Mouse (Mus musculus) limb, embryonic 11.5 days (tissue): ENCODE measurements around the gene Col4a3. TPM values are rescaled to one million over a fixed set of nuclear protein-coding genes. Genes with fewer than 3 reads are reported as not detected.

Source experiments
- ATAC-seq: fragments of 200-750 bp; cut with Nextera tagmentation; 2 replicates; pipeline ENCODE4 v1.8.0; 2017; ENCODE audit warnings: low read depth; ENCODE audit not compliant: insufficient number of reproducible peaks, low FRiP score, low TSS enrichment
- DNase-seq: peaks from one replicate; pipeline ENCODE4 v3.0.0-alpha.2; 2015; ENCODE audit warnings: low spot score
- H3K27ac ChIP-seq: fragments of 300-500 bp; sonication (generic); replicated peaks from 2 replicates; pipeline ENCODE4 v1.5.1; 2014; ENCODE audit warnings: low read depth, mild to moderate bottlenecking, low read length
- H3K27me3 ChIP-seq: fragments of 300-500 bp; sonication (generic); 2 replicates; pipeline ENCODE4 v1.6.1; 2014; ENCODE audit warnings: mild to moderate bottlenecking, low read length, mixed read lengths; ENCODE audit not compliant: control insufficient read depth, insufficient read depth
- H3K36me3 ChIP-seq: fragments of 300-500 bp; sonication (generic); 2 replicates; pipeline ENCODE4 v1.6.1; 2014; ENCODE audit warnings: mild to moderate bottlenecking, low read length, moderate library complexity, mixed read lengths; ENCODE audit not compliant: control insufficient read depth, insufficient read depth
- H3K4me1 ChIP-seq: fragments of 300-500 bp; sonication (generic); 2 replicates; pipeline ENCODE4 v1.6.1; 2014; ENCODE audit warnings: low read length, mixed read lengths; ENCODE audit not compliant: control insufficient read depth, insufficient read depth
- H3K4me2 ChIP-seq: fragments of 300-500 bp; sonication (generic); 2 replicates; pipeline ENCODE4 v1.6.1; 2014; ENCODE audit warnings: low read depth, mild to moderate bottlenecking, moderate library complexity; ENCODE audit not compliant: severe bottlenecking
- H3K4me3 ChIP-seq: fragments of 300-500 bp; sonication (generic); 2 replicates; pipeline ENCODE4 v1.5.1; 2014; ENCODE audit warnings: low read depth, low read length
- H3K9ac ChIP-seq: fragments of 300-500 bp; sonication (generic); 2 replicates; pipeline ENCODE4 v1.6.1; 2014; ENCODE audit warnings: mild to moderate bottlenecking, low read length
- H3K9me3 ChIP-seq: fragments of 300-500 bp; sonication (generic); 2 replicates; pipeline ENCODE4 v1.6.1; 2016; ENCODE audit warnings: low read length; ENCODE audit not compliant: control insufficient read depth
- WGBS: fragments of 180-500 bp; shearing (Covaris S2); extraction: QIAGEN DNeasy Blood & Tissue Kit; methylation state at CpG from one replicate; pipeline ENCODE4 v1.1.7; 2014; 5-methylcytosine and 5-hydroxymethylcytosine counted together
- polyA plus RNA-seq: library from polyadenylated mRNA; unstranded; fragments of >200 nt; fragmentation: Nextera tagmentation; extraction: Ambion mirVana; gene quantifications from 2 replicates; pipeline ENCODE4 v1.2.1, GENCODE M21; 2014

Col4a3 gene
- 0.03 and 0.06 TPM in 2 replicates for polyA plus RNA-seq

DNA sequence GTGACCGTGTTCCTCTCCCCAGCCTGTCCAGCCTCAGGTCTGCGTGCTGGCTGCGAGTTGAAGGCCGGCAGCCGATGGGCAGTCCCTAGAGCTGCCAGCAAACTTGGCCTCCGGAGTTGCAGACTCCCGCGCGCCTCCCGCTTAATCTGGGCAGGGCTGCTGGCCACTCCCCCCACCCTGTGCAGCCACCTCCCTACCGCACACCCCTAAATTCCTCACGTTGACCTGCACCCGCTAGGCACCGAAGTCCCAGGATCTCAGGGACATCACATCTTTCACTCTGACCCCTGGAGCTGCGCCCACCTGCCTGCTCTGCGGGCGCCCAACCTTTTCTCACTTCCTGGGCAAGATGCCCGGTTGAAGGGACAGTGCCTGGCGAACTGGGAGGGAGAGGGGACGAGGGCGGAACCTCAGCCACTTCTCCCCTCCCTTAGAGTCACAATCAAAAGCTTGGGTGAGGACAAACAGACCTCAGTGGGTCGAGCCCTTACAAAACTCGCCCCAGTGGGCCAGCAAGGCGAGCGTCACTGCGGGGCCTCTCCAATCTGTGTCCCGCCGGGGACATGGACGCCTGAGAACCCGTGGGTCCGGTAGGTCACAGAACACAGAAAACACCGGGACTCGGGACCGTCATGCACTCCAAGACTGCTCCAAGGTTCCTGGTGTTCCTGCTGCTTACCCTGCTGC, at the start of gene Col4a3, which contains the start of gene Col4a4:
Gene Col4a3, plus strand, starts transcription at position 209 of the 687 bp plus-strand sequence.
Gene Col4a4, minus strand, starts transcription at position 137 of the 687 bp plus-strand sequence.
- ATAC-seq, result no peak; the same call in 1 of the 2 replicates
- Histone ChIP-seq H3K4me2 (peak within 1 kb of the TSS; percentile 66), H3K4me3 (peak within 1 kb of the TSS; percentile 30), H3K27me3 (peaks cover 17% of the 10 kb centered on the region), H3K4me1 (no peaks in the 10 kb centered on the region), H3K9ac (peak within 1 kb of the TSS; percentile 34; the same call in 1 of the 2 replicates), H3K36me3 (no peaks in the 10 kb centered on the region), H3K27ac (no peak within 1 kb of the TSS), H3K9me3 (no peaks in the 10 kb centered on the region)
- WGBS, result 5% methylated on average over 34 of the region's 34 CpGs
- peak; percentile 30 for DNase-seq

- Histone ChIP-seq H3K27ac (no peak overlapping the region), H3K4me2 (no peak overlapping the region), H3K4me3 (no peak overlapping the region), H3K27me3 (no peaks in the 10 kb centered on the region), H3K36me3 (no peaks in the 10 kb centered on the region), H3K9me3 (no peaks in the 10 kb centered on the region), H3K4me1 (no peaks in the 10 kb centered on the region), H3K9ac (no peak overlapping the region)
- peak; percentile 54 for ATAC-seq
- WGBS, result 51% methylated on average over 3 of the region's 3 CpGs
- DNase-seq, result no peak
These were observed 48.9 kb upstream of the Col4a3 start for GRCm38 (mm10) chr1:82537848-82538247.

- Histone ChIP-seq H3K4me3 (no peak overlapping the region), H3K9me3 (no peaks in the 10 kb centered on the region), H3K36me3 (no peaks in the 10 kb centered on the region), H3K4me2 (no peak overlapping the region), H3K9ac (no peak overlapping the region), H3K4me1 (no peaks in the 10 kb centered on the region), H3K27me3 (no peaks in the 10 kb centered on the region), H3K27ac (no peak overlapping the region)
- ATAC-seq, result no peak
- WGBS, result 70% methylated on average over 5 of the region's 5 CpGs
- DNase-seq, result no peak
These were observed 46.7 kb upstream of the Col4a3 start for GRCm38 (mm10) chr1:82540056-82540455.

- ATAC-seq, result no peak
- H3K4me3 ChIP-seq, result no peak overlapping the region
- H3K9ac ChIP-seq, result no peak overlapping the region
- no peaks in the 10 kb centered on the region for H3K27me3 ChIP-seq
- 69% methylated on average over 2 of the region's 2 CpGs for WGBS
- H3K4me1 ChIP-seq, result no peaks in the 10 kb centered on the region
- no peak for DNase-seq
- no peak overlapping the region for H3K4me2 ChIP-seq
- H3K27ac ChIP-seq, result no peak overlapping the region
- H3K36me3 ChIP-seq, result no peaks in the 10 kb centered on the region
- H3K9me3 ChIP-seq, result no peaks in the 10 kb centered on the region
These were observed 42.8 kb upstream of the Col4a3 start for GRCm38 (mm10) chr1:82543934-82544333.

GRCm38 (mm10) chr1:82544419-82545185, 42.1 kb upstream of the Col4a3 start:
- Histone ChIP-seq H3K4me2 (no peak overlapping the region), H3K9ac (no peak overlapping the region), H3K4me1 (no peaks in the 10 kb centered on the region), H3K27me3 (no peaks in the 10 kb centered on the region), H3K27ac (no peak overlapping the region), H3K9me3 (no peaks in the 10 kb centered on the region), H3K4me3 (no peak overlapping the region), H3K36me3 (no peaks in the 10 kb centered on the region)
- DNase-seq (no peak), ATAC-seq (peak; percentile 51; the same call in 1 of the 2 replicates)
- 38% methylated on average over 6 of the region's 6 CpGs for WGBS

DNA sequence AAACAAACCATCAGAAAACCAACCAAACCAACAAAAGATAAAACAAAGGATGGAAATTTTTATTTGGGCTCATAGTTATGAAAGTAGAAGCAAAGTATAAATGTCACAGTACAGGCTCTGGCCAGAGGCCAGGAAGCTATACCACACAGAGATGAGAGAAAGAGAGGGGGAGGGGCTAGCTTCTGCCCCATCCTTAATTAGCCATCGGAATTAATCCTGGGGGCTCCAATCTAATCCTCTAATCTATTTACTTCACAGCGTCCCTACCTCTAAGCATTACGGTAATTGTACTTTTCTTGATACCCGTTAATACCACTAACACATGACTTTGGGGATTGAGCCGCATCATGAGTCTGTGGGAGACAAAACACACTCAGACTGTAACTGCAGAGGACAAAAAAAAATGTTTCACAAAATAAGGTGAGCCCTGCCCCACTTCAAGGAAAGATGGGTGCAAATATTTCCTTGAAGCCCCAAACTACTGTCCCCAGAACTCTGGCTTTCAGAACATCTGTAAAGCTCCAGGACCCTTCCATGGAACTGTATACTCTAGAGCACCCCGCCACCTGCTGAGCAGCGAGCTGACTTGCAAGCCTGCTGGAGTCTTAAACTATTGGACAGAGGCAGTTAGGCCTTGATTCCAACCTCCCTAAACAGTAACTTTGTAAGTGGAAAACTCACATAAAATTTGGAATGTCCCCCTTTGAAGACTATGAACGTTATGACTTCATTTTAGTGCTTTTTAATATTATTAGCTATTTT, 41.3 kb upstream of the Col4a3 start:
- Histone ChIP-seq H3K4me2 (no peak overlapping the region), H3K4me1 (no peaks in the 10 kb centered on the region), H3K36me3 (no peaks in the 10 kb centered on the region), H3K27me3 (no peaks in the 10 kb centered on the region), H3K4me3 (no peak overlapping the region), H3K9ac (no peak overlapping the region), H3K27ac (no peak overlapping the region), H3K9me3 (no peaks in the 10 kb centered on the region)
- 79% methylated on average over 8 of the region's 8 CpGs for WGBS
- ATAC-seq (no peak), DNase-seq (no peak)

DNA sequence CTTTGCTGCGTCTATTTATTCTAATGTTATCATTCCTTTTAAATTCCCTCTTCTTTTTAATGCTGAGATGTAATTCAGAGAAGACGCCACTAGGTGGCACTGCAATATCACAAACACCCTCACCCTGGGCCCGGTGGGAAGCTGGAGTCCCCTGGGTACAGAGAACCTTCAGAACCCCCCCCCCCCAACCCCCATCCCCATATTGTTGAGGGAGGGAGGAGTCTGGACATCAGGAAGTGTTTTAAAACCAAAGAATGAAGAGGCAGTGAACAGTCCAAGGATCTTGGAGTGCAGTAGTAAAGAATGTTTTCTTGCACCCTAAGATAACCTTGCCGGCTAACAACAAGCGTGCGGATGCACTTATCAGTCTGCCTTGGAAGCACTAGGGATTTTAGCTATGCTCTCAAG, 32.3 kb upstream of the Col4a3 start:
- no peak overlapping the region for H3K4me3 ChIP-seq
- ATAC-seq (peak; percentile 68; the same call in 1 of the 2 replicates), DNase-seq (peak; percentile 63)
- H3K4me2 ChIP-seq, result no peak overlapping the region
- H3K9me3 ChIP-seq, result no peaks in the 10 kb centered on the region
- no peaks in the 10 kb centered on the region for H3K27me3 ChIP-seq
- no peak overlapping the region for H3K9ac ChIP-seq
- no peaks in the 10 kb centered on the region for H3K4me1 ChIP-seq
- H3K36me3 ChIP-seq, result no peaks in the 10 kb centered on the region
- WGBS, result 43% methylated on average over 6 of the region's 6 CpGs
- H3K27ac ChIP-seq, result no peak overlapping the region

DNA sequence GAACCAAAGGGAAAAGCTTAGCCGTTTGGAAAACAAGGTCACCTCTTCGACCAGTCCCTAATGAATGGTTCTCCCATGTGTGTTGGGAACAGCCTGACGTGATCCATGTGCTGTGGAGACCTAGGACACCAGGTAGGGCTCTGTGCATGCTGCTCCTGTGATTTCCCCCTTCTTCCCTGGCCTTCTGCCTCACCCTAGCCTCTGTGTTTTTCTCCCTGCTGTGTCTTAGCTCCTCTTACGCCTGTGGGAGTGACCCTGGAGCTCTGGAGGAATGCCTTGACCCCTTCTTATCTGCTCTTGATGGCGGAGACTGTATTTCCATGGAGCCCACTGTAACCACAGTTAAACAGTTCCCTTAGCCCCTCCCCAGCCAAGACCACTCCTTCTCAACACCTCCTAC, 31.8 kb upstream of the Col4a3 start:
- H3K27me3 ChIP-seq, result no peaks in the 10 kb centered on the region
- ATAC-seq, result no peak
- WGBS, result 78% methylated on average over 5 of the region's 5 CpGs

More for the DNA sequence above, 31.8 kb upstream of the Col4a3 start:
- no peak overlapping the region for H3K9ac ChIP-seq
- H3K4me1 ChIP-seq, result no peaks in the 10 kb centered on the region
- no peak for DNase-seq
- H3K27ac ChIP-seq, result no peak overlapping the region
- no peak overlapping the region for H3K4me2 ChIP-seq
- H3K9me3 ChIP-seq, result no peaks in the 10 kb centered on the region
- no peak overlapping the region for H3K4me3 ChIP-seq
- no peaks in the 10 kb centered on the region for H3K36me3 ChIP-seq
